Mouse (Mus musculus): Measurements from ENCODE around the gene Wfdc2. TPM values are rescaled to one million over a fixed set of nuclear protein-coding genes. Genes with fewer than 3 reads are reported as not detected.

The Wfdc2 gene
- 1 to 10 TPM in 1 of 2 experiments, under 1 TPM in 1; 0.70 to 1.3 TPM for total RNA-seq (2021)
- long read RNA-seq, experiment 1, result 0 reads
- long read RNA-seq, experiment 2, result 0 reads

GRCm38 (mm10) chr2:164562391-164563188 lies at the start of gene Wfdc2:
Wfdc2 (plus strand) TSS chr2:164562413.
- Histone ChIP-seq H3K4me3 (peak within 1 kb of the TSS; percentile 36), H3K27ac (no peak within 1 kb of the TSS)
- TF ChIP-seq CTCF (IDR thresholded peaks at IDR 0.05), result no peak
- DNase-seq (ENCODE audit: extremely low spot score in 1 of 2, low spot score in 2 of 2), result no peak
- intact Hi-C loops (cut with DNase I), result loop anchor here (2.0 to 5.0 kb wide), 2 partner anchors 92 to 145 kb away; no protein-coding TSS in a partner anchor

DNA sequence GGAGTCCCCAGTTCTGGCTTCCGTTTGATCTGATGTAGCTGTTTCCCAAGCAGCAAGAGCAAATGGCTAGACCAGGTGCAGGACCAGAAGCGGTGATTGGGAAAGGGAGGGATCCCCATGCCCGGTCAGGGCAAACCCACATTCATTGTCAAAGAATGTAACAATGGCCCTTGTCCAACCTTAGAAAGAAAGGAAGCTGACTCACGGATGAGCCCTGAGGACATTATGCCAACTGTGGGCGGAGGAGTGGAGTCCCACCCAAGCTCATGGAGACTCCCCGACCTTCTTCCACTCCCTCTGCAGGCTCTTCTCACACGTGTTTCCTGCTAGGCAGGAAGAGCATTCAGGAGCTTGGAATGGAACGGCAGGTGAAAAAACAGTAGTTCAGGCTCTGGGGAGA lies 48.8 kb upstream of the Wfdc2 start:
- no peak overlapping the region for H3K27ac ChIP-seq
- H3K4me3 ChIP-seq, result no peak overlapping the region
- no peak for DNase-seq (ENCODE audit: extremely low spot score in 1 of 2, low spot score in 2 of 2)
- intact Hi-C loops (cut with DNase I), result no loop called here
- no peak for TF ChIP-seq CTCF (IDR thresholded peaks at IDR 0.05)

GRCm38 (mm10) chr2:164514916-164515315 lies 47.3 kb upstream of the Wfdc2 start:
- no peak for DNase-seq (ENCODE audit: extremely low spot score in 1 of 2, low spot score in 2 of 2)
- intact Hi-C loops (cut with DNase I), result loop anchor here (5.0 kb wide), 1 partner anchor 43 kb away; the partner anchor contains the start of gene Trp53tg5
- Histone ChIP-seq H3K4me3 (no peak overlapping the region), H3K27ac (no peak overlapping the region)
- no peak for TF ChIP-seq CTCF (IDR thresholded peaks at IDR 0.05)

GRCm38 (mm10) chr2:164515897-164516296 lies 46.3 kb upstream of the Wfdc2 start:
- Histone ChIP-seq H3K27ac (no peak overlapping the region), H3K4me3 (no peak overlapping the region)
- no peak for TF ChIP-seq CTCF (IDR thresholded peaks at IDR 0.05)
- intact Hi-C loops (cut with DNase I), result loop anchor here (5.0 kb wide), 1 partner anchor 44 kb away; the partner anchor contains the start of gene Trp53tg5
- DNase-seq (ENCODE audit: extremely low spot score in 1 of 2, low spot score in 2 of 2), result no peak

- no peak for DNase-seq (ENCODE audit: extremely low spot score in 1 of 2, low spot score in 2 of 2)
- no peak for TF ChIP-seq CTCF (IDR thresholded peaks at IDR 0.05)
- Histone ChIP-seq H3K27ac (no peak overlapping the region), H3K4me3 (no peak overlapping the region)
- intact Hi-C loops (cut with DNase I), result loop anchor here (5.0 kb wide), 1 partner anchor 44 kb away; the partner anchor contains the start of gene Trp53tg5
Observed at GRCm38 (mm10) chr2:164516592-164516991, 45.6 kb upstream of the Wfdc2 start.

DNA sequence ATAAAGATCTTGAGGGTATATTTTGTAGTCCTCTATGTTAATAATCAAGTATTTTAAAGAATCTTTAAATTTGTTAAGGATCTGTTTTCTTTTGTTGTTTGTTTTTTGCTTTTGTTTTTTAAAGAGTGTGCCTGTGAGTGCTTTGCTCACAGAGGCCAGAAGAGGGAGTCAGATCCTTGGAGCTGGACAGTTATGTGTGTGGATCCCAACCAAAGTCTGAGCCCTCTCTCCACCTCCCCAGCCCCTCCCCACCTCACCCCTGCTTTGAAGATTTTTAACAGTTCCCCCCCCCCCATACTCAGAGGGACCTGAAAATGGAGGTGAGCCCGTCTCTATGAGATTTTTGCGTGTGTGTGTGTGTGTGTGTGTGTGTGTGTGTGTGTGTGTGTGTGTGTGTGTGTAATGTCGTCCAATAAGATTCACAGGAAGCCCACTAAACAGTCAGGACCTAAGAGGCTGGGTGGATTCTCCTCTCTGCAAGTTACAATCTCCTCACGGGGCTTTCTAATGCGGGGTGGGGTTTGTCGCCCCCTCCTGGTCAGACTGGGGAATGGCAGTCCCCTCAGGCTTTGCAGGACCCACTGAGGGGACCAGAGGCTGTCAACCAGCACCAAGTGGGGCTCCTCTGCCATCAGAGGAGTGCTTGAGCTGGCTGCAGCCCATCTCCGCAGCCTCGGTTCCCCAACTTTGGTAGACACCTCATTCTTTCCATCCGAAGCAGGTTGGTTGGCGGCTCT lies 44.6 kb upstream of the Wfdc2 start:
- Histone ChIP-seq H3K27ac (no peak overlapping the region), H3K4me3 (no peak overlapping the region)
- peak in 1 of 2 experiments; percentile 44 for DNase-seq (ENCODE audit: extremely low spot score in 1 of 2, low spot score in 2 of 2)
- peak; percentile 81 for TF ChIP-seq CTCF (IDR thresholded peaks at IDR 0.05)
- intact Hi-C loops (cut with DNase I), result loop anchor here (5.0 kb wide), 1 partner anchor 45 kb away; the partner anchor contains the start of gene Trp53tg5

- TF ChIP-seq CTCF (IDR thresholded peaks at IDR 0.05), result no peak
- DNase-seq (ENCODE audit: extremely low spot score in 1 of 2, low spot score in 2 of 2), result no peak
- Histone ChIP-seq H3K4me3 (no peak overlapping the region), H3K27ac (no peak overlapping the region)
- intact Hi-C loops (cut with DNase I), result loop anchor here (5.0 kb wide), 1 partner anchor 46 kb away; the partner anchor contains the start of gene Trp53tg5
Observed at GRCm38 (mm10) chr2:164518266-164519170, 43.7 kb upstream of the Wfdc2 start.

DNA sequence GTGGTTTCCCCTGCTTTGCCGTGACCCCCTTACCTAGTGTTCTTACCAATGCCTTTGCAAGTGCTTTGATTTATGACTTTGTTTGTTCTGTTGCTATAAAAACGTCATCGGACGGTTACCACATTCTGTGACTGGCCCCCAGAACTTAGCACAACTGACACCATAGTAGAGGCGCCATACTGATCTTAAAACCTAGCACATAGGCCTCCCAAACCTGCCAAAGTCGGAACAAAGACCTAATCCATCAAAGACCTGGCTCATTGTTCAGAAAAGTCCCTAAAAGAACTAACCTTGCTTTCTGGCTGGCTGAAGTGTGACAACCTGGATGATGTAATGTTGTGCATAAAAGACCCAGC lies 43.1 kb upstream of the Wfdc2 start:
- no peak for TF ChIP-seq CTCF (IDR thresholded peaks at IDR 0.05)
- DNase-seq (ENCODE audit: extremely low spot score in 1 of 2, low spot score in 2 of 2), result no peak
- Histone ChIP-seq H3K4me3 (no peak overlapping the region), H3K27ac (no peak overlapping the region)
- intact Hi-C loops (cut with DNase I), result loop anchor here (5.0 kb wide), 1 partner anchor 47 kb away; the partner anchor contains the start of gene Trp53tg5

GRCm38 (mm10) chr2:164520782-164521181 lies 41.4 kb upstream of the Wfdc2 start:
- peak; percentile 60 for TF ChIP-seq CTCF (IDR thresholded peaks at IDR 0.05)
- intact Hi-C loops (cut with DNase I), result loop anchor here (2.0 kb wide), 1 partner anchor 104 kb away; no protein-coding TSS in a partner anchor
- Histone ChIP-seq H3K27ac (no peak overlapping the region), H3K4me3 (no peak overlapping the region)
- no peak for DNase-seq (ENCODE audit: extremely low spot score in 1 of 2, low spot score in 2 of 2)

GRCm38 (mm10) chr2:164521841-164522240 lies 40.4 kb upstream of the Wfdc2 start:
- Histone ChIP-seq H3K4me3 (no peak overlapping the region), H3K27ac (no peak overlapping the region)
- no peak for TF ChIP-seq CTCF (IDR thresholded peaks at IDR 0.05)
- no peak for DNase-seq (ENCODE audit: extremely low spot score in 1 of 2, low spot score in 2 of 2)
- intact Hi-C loops (cut with DNase I), result loop anchor here (2.0 kb wide), 1 partner anchor 105 kb away; no protein-coding TSS in a partner anchor

DNA sequence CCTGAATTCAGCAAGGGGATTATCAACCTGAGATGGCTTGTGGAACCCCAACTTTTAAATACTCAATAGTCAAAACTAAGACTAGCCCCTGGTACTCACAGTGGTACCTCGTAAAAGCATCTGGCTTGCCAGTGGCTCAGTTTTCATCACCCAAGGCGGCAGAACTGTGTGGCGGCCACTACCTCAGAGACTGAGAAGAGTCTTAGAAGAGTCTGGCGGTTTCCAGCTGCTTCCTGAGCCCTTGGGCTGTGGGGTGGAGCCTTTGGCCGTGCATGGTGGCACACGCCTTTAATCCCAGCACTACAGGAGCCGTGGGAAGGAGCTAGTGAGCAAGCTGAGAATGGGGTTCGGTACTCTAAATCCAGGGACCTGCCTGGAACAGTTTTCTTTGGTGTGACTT lies 39.9 kb upstream of the Wfdc2 start:
- H3K4me3 ChIP-seq, result no peak overlapping the region

More for the DNA sequence above, 39.9 kb upstream of the Wfdc2 start:
- intact Hi-C loops (cut with DNase I), result no loop called here
- TF ChIP-seq CTCF (IDR thresholded peaks at IDR 0.05), result no peak
- no peak overlapping the region for H3K27ac ChIP-seq
- no peak for DNase-seq (ENCODE audit: extremely low spot score in 1 of 2, low spot score in 2 of 2)

Measured in left cerebral cortex, adult 2 months (tissue).